Mouse (Mus musculus) ES-E14 (cell line): ENCODE data around the gene Pycard. TPM values are rescaled to one million over a fixed set of nuclear protein-coding genes. Genes with fewer than 3 reads are reported as not detected.
"Not testable (repeated sequence)": the region's sequence is repeated elsewhere in the genome, so short reads cannot be mapped to it uniquely, and the experiment has no call there.

ENCODE experiments used
- DNase-seq: peaks from one replicate; pipeline ENCODE4 v3.0.0-alpha.2; 2013; ENCODE audit warnings: low read depth, low spot score
- H3K27ac ChIP-seq: 2 replicates; pipeline ENCODE4 v1.5.1; 2012; ENCODE audit warnings: low read depth, mild to moderate bottlenecking, low read length, moderate library complexity, mixed read lengths; ENCODE audit not compliant: poor library complexity, insufficient read depth, severe bottlenecking
- H3K36me3 ChIP-seq: 2 replicates; pipeline ENCODE4 v1.6.1; 2012; ENCODE audit warnings: mild to moderate bottlenecking, low read length, moderate library complexity, mixed read lengths; ENCODE audit not compliant: control insufficient read depth, poor library complexity, insufficient read depth, severe bottlenecking
- H3K4me1 ChIP-seq, 2 experiments: fragments of 150-350 bp in 1 of 2; sonication (generic) in 1 of 2; 2 replicates each; pipeline ENCODE4 v1.6.1; 2012; ENCODE audit warnings: low read length in 2 of 2, mild to moderate bottlenecking in 1 of 2, mixed read lengths in 1 of 2; ENCODE audit not compliant: control insufficient read depth in 2 of 2, insufficient read depth in 2 of 2, poor library complexity in 1 of 2
- H3K4me3 ChIP-seq, 2 experiments: fragments of 150-350 bp in 1 of 2; sonication (generic) in 1 of 2; 2 replicates each; pipeline ENCODE4 v1.5.1; 2012; ENCODE audit warnings: low read length in 2 of 2, low read depth in 1 of 2, mild to moderate bottlenecking in 1 of 2, mixed read lengths in 1 of 2; ENCODE audit not compliant: insufficient read depth in 1 of 2, poor library complexity in 1 of 2, severe bottlenecking in 1 of 2
- H3K9ac ChIP-seq: 2 replicates; pipeline ENCODE4 v1.6.1; 2012; ENCODE audit warnings: low read depth, mild to moderate bottlenecking, low read length, mixed read lengths; ENCODE audit not compliant: poor library complexity, insufficient read depth, severe bottlenecking
- H3K9me3 ChIP-seq: fragments of 150-350 bp; sonication (generic); 2 replicates; pipeline ENCODE4 v1.6.1; 2012; ENCODE audit warnings: low read depth, mild to moderate bottlenecking, low read length; ENCODE audit not compliant: control insufficient read depth, insufficient read depth
- CHD2 ChIP-seq: IDR thresholded peaks from 2 replicates; pipeline ENCODE4 v1.6.1; 2014; ENCODE audit warnings: mild to moderate bottlenecking, low read depth, low read length, inconsistent platforms
- HCFC1 ChIP-seq: IDR thresholded peaks from 2 replicates; pipeline ENCODE4 v1.6.1; 2012; ENCODE audit warnings: low read length, inconsistent platforms, borderline replicate concordance; ENCODE audit not compliant: insufficient read depth
- MAFK ChIP-seq: IDR thresholded peaks from 2 replicates; pipeline ENCODE4 v1.6.1; 2014; ENCODE audit warnings: mild to moderate bottlenecking, low read depth, low read length, inconsistent platforms; ENCODE audit not compliant: insufficient read depth
- ZC3H11A ChIP-seq: IDR thresholded peaks from 2 replicates; pipeline ENCODE4 v1.6.1; 2012; ENCODE audit warnings: low read depth, mild to moderate bottlenecking, inconsistent platforms, low read length, borderline replicate concordance
- ZNF384 ChIP-seq: IDR thresholded peaks from 2 replicates; pipeline ENCODE4 v1.6.1; 2012; ENCODE audit warnings: low read depth, low read length, inconsistent platforms
- in situ Hi-C, 2 experiments: fragments of 600-800 bp; cut with MboI; formaldehyde crosslinking; loops; one replicate each; pipeline ENCODE4 v1.15.1; 2025; ENCODE audit warnings: low sequenced_read_pairs in 2 of 2, inconsistent platforms in 1 of 2; ENCODE audit not compliant: unreplicated experiment in 2 of 2
- total RNA-seq: library from RNA; depleted of rRNA; stranded (reverse); fragments of 300-350 nt; gene quantifications from 2 replicates; pipeline ENCODE4 v1.2.3, GENCODE M21; 2012; rRNA removed

The Pycard gene
- 38.7 and 62.1 TPM in 2 replicates for total RNA-seq

GRCm38 (mm10) chr7:127993341-127993977, at the start of gene Pycard:
TSS of gene Pycard (minus strand) at chr7:127993867.
- Histone ChIP-seq H3K4me3 (peak within 1 kb of the TSS; percentile 69 to 76), H3K9ac (peak within 1 kb of the TSS; percentile 73), H3K36me3 (peaks cover 3% of the 10 kb centered on the region; the same call in 1 of the 2 replicates), H3K4me1 (no peaks in the 10 kb centered on the region; a peak in 1 of 4 replicates), H3K9me3 (no peaks in the 10 kb centered on the region), H3K27ac (peak within 1 kb of the TSS; percentile 51)
- DNase-seq = peak; percentile 88
- TF ChIP-seq ZC3H11A = no peak
- no peak for TF ChIP-seq CHD2
- TF ChIP-seq ZNF384 = no peak
- TF ChIP-seq HCFC1 = no peak
- TF ChIP-seq MAFK = no peak
- in situ Hi-C loops = no loop called here

GRCm38 (mm10) chr7:128042161-128042820, 48.6 kb upstream of the Pycard start:
- H3K36me3 ChIP-seq, H3K9me3 ChIP-seq, DNase-seq, in situ Hi-C loops, H3K4me1 ChIP-seq, H3K9ac ChIP-seq, H3K4me3 ChIP-seq, H3K27ac ChIP-seq: not testable (repeated sequence)

- H3K4me1 ChIP-seq = no peaks in the 10 kb centered on the region
- no peaks in the 10 kb centered on the region for H3K36me3 ChIP-seq
- no peak overlapping the region for H3K27ac ChIP-seq
- no peaks in the 10 kb centered on the region for H3K9me3 ChIP-seq
- TF ChIP-seq MAFK (no peak), CHD2 (no peak), ZNF384 (no peak), ZC3H11A (no peak), HCFC1 (no peak)
- DNase-seq = no peak
- no peak overlapping the region for H3K9ac ChIP-seq
- in situ Hi-C loops = no loop called here
- no peak overlapping the region for H3K4me3 ChIP-seq
Measured at GRCm38 (mm10) chr7:128033616-128034015, 39.9 kb upstream of the Pycard start.

- no peak for DNase-seq
- no peak overlapping the region for H3K9ac ChIP-seq
- H3K36me3 ChIP-seq = no peaks in the 10 kb centered on the region
- H3K4me3 ChIP-seq = no peak overlapping the region
- TF ChIP-seq CHD2 (no peak), HCFC1 (no peak), ZNF384 (no peak), ZC3H11A (no peak), MAFK (no peak)
- H3K4me1 ChIP-seq = no peaks in the 10 kb centered on the region
- in situ Hi-C loops = no loop called here
- no peaks in the 10 kb centered on the region for H3K9me3 ChIP-seq
- no peak overlapping the region for H3K27ac ChIP-seq
Measured at GRCm38 (mm10) chr7:128032989-128033293, 39.3 kb upstream of the Pycard start.
